Mouse (Mus musculus) left cerebral cortex, adult 9 months (tissue): ENCODE data around the gene Herpud1.
A peak's percentile ranks its signal among the peaks of the same experiment; 100 is the strongest.

Experiments used
- DNase-seq, 2 experiments: peaks; one replicate each; pipeline ENCODE4 v3.0.0; 2022; ENCODE audit warnings: low spot score in 2 of 2

The Herpud1 gene

GRCm38 (mm10) chr8:94386214-94387026 lies at the start of gene Herpud1:
Gene Herpud1, plus strand, starts transcription at chr8:94386438.
- peak; percentile 97 to 99 for DNase-seq

GRCm38 (mm10) chr8:94337559-94337958 lies 48.7 kb upstream of the Herpud1 start:
- DNase-seq = no peak

- DNase-seq = no peak
Measured at GRCm38 (mm10) chr8:94340796-94341195, 45.4 kb upstream of the Herpud1 start.

- no peak for DNase-seq
Measured at GRCm38 (mm10) chr8:94342691-94343090, 43.5 kb upstream of the Herpud1 start.

- DNase-seq = peak in 1 of 2 experiments; percentile 91
Measured at GRCm38 (mm10) chr8:94343290-94343689, 42.9 kb upstream of the Herpud1 start.

- DNase-seq = no peak
Measured at GRCm38 (mm10) chr8:94343778-94344320, 42.4 kb upstream of the Herpud1 start.

- no peak for DNase-seq
Measured at GRCm38 (mm10) chr8:94345657-94346056, 40.6 kb upstream of the Herpud1 start.

GRCm38 (mm10) chr8:94346264-94346663 lies 40.0 kb upstream of the Herpud1 start:
- no peak for DNase-seq

GRCm38 (mm10) chr8:94348425-94348824 lies 37.8 kb upstream of the Herpud1 start:
- DNase-seq = no peak

- DNase-seq = no peak
Measured at GRCm38 (mm10) chr8:94354069-94354531, 32.1 kb upstream of the Herpud1 start.

GRCm38 (mm10) chr8:94354571-94354970 lies 31.7 kb upstream of the Herpud1 start:
- DNase-seq = no peak

GRCm38 (mm10) chr8:94357220-94357619 lies 29.0 kb upstream of the Herpud1 start:
- DNase-seq = no peak

GRCm38 (mm10) chr8:94358541-94358940 lies 27.7 kb upstream of the Herpud1 start:
- peak in 1 of 2 experiments; percentile 55 for DNase-seq

GRCm38 (mm10) chr8:94361774-94362431 lies 24.3 kb upstream of the Herpud1 start:
- no peak for DNase-seq

- DNase-seq = no peak
Measured at GRCm38 (mm10) chr8:94362607-94363239, 23.5 kb upstream of the Herpud1 start.

- peak in 1 of 2 experiments; percentile 31 for DNase-seq
Measured at GRCm38 (mm10) chr8:94363288-94363688, 22.9 kb upstream of the Herpud1 start.

- no peak for DNase-seq
Measured at GRCm38 (mm10) chr8:94363906-94364305, 22.3 kb upstream of the Herpud1 start.

GRCm38 (mm10) chr8:94364686-94365312 lies 21.4 kb upstream of the Herpud1 start:
- DNase-seq = no peak

GRCm38 (mm10) chr8:94365410-94365981 lies 20.7 kb upstream of the Herpud1 start:
- no peak for DNase-seq

GRCm38 (mm10) chr8:94370839-94371238 lies 15.4 kb upstream of the Herpud1 start:
- DNase-seq = no peak

GRCm38 (mm10) chr8:94372955-94373599 lies 13.2 kb upstream of the Herpud1 start:
- no peak for DNase-seq
